Mouse (Mus musculus): ENCODE measurements at regions not wholly inside any gene's neighbourhood (a gene's known extent, or its start where the extent isn't known, plus 50 kb on each side); places are given as distances from the start of the nearest gene placed in this dataset.

DNA sequence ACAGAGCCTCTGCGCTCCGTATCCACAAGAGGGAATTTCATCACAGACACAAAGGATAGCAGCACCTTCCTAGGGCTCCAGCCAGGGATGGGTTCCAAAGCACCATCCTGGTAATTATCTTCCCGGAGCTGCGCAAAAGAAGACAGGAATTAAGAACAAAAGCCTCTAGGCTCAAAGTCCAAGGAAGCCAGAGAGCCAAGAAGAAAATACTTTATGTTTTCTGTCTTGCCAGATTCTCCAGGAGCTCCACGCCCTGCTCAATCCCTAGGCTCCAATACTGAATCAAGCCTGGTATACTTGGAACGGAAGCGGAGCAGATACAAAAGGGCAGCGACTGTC lies 54.4 kb downstream of the Irf2bpl start:
- DNase-seq (ENCODE audit: low read depth), result no peak

DNA sequence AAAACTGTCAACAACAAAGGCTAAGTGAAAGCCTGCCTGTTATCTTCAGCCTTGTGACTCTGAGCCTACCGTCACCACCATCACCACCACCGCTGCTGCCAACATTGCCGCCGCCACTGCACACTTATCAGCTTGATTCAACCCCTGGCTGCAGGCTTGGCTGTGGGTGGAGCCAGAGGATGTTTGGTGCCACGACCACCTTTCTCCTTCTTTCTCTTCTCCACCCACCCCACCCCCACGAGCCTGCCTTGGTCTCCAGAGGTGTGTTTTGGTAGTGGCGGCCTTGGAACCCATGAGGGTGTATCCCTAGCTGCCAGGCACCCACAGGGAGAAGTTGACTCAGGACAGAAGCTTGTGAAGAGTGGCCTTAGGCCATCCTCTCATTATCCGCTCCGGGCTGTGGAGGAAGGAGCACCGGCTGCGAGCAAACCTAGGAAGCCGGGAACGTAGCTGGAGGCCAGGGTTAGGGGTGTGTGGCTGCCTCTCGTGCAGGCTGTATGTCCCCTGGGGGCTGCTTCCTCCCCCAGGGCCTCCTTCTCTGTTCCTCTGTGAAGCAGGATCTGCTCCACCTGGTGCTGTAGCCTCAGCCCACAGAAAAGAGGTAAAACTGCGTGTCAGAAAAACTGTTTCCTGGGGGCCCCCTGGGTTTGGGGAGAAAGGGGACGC lies 54.9 kb downstream of the Irf2bpl start:
- DNase-seq (ENCODE audit: low read depth), result no peak

DNA sequence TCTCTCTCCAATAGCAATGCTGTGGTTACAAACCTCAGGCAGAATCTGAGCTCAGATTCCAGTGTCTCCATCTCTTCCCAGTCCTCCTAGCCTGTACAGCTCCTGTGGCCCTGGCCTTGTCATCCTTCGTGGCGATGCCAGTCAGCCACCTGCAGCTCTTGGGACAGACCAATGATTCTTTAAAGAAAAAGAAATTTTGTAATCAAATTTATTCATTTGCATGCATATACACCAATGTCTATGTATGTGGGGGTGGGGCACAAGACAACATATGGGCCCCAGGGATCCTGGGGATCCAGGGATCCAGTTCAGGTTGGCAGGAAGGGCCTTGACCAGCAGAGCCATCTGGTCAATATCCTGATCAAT lies 57.4 kb downstream of the Irf2bpl start:
- DNase-seq (ENCODE audit: low read depth), result no peak

DNA sequence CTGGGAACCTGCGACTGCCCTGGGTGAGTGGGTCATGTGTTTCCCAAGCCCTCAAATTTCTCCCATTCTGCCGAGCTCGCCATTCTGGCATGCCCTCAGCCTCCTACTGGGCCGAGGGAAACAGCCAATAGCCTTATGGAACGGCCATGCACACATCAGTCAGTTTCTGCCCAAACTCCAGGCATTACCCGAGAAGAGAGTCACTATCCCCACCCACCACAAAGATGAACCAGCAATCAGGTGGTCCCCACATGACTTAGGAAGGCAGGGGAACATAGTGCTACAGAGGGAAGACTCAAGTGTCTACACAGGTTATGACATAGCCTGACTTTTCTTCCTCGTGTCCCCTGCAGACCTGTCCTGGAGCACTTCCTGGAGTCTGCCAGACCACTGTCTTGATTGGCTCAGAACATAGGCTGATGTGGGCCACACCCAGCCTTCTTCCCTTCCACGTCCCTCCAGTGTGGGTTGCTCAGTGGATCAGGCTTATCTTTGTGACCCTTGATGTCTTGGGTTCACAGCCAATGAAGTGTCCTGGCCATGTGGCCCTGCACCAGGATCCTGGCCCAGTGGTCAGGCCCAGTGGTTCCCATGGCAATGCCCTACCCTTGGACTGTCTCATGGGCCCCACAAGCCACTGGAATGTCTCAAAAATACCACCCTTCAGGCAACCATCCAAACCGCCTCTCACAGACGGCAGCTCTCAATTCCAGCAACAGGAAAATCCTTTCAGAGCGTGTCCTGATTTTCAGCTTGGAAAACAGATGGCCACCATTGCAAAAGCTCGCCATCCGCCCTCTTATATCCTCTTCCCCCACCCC lies 58.0 kb downstream of the Irf2bpl start:
- peak; percentile 96 for DNase-seq (ENCODE audit: low read depth)

DNA sequence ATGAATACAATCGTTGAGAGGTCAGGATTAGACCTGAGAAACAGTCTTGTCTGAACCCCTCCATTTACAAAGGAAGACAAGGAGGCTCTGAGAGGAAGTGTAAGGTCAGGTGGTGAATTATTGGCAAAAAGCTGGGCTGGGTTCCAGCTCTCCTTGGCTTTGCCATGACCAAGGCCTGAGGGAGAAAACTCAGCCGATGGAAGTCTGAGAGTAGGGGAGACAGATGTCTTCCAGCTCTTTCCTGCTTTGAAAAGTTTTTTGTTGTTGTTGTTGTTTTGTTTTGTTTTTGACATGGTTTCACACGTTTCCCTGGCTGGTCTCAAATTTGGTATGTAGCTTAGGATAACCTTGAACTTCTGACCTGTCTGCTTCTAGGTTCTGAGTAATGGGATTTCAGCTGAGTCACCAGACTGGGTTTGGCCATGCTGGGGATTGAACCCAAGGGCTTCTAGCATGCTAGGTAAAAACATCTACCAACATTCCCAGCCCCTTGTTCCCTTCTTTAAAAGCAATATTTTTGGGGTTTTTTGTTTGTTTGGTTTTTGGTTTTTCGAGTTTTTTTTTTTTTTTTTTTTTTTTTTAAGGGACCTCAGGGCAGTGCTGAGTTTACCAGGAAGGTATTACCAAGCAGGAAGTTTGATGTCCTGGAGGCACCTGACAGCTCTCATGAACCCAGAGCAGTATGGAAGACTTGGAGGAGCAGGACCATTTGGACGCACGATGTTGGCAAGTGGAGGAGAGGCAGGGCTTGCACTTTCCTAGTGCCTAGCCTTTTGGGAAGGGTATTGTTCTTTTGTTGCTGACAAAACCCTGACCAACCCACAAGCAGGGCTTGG lies 58.8 kb downstream of the Irf2bpl start:
- peak; percentile 76 for DNase-seq (ENCODE audit: low read depth)

DNA sequence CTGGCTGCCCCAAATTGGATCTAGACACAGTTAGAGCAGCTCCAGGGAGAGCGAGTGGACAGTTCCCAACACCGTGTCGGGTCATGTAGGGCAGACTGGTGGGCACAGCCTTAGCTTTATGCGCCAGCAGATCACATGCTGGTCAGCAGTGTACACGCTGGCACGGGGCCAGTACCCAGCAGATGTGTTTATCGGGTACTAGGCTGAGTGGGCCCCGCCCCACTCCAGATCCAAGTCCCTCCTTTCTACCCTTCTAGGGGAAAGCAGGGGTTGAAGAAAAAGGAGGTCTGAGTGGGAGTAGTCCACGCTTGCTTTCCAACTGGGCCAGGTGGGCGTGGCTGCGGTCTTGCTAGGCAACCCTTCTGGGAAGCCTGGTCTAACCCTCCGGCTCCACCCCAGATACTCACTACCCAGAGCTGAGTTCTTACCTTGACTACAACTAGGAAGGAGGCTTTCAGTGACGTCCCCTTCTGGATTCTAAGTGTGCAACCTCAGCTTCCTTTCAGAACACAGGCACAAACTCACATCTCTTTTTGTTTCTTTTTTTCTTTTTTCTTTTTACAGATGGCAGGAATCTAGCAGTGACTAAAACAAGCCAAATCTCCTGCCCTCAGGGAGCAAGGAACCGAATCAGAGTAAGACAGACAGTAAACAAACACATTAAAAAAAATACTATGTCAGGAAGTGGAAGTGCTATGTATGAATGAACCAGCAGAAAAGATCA lies 59.6 kb downstream of the Irf2bpl start:
- peak; percentile 96 for DNase-seq (ENCODE audit: low read depth)

DNA sequence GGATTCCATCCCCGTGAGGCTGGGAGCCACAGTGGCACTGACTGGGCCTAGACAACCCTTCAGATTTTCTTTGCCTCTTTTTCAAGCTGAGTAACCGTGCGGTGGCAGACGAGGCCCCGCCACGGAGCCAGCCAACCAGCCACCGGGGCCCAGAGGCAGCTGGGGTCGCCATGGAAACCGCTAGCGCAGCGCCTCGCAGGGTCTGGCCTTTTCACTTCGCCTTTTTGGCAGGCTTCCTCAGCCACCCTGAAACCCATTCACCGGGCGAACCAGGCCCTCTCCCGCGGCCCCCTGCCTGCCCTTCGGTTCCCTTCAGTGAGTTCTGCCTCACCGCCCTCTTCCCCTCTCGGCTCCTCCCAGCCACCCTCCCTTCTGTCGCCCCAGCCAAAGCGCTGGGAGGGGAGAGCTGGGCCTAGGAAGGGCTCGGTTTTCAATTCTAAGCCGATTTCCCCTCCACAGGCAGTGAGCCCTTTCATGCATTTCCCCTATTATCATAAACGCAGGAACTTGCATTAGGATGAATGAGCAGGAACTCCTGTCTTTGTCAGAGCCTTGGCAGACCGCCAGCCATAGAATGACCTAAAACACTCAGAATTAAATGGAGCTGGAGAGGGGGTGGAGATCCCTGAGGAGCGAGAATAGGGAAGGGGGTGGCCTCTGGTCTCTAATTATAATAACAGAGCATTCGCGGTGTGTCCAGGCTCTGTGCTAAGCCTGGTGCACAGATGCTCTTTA lies 60.6 kb downstream of the Irf2bpl start:
- peak; percentile 97 for DNase-seq (ENCODE audit: low read depth)

DNA sequence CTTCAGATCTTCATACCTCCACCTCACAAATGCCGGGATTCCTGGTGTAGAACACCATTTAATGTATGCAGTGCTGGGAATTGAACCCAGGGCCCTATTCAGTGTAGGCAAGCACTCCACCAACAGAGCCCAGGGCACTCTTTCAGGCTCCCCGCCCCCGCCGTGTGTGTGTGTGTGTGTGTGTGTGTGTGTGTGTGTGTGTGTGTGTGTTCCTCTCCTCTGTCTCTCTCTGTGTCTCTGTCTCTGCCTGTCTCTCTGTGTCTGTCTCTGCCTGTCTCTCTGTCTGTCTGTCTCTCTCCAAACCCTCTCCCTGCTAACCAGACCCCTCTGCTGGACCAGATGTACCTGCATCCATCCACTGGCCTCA lies 61.1 kb downstream of the Irf2bpl start:
- DNase-seq (ENCODE audit: low read depth), result no peak

DNA sequence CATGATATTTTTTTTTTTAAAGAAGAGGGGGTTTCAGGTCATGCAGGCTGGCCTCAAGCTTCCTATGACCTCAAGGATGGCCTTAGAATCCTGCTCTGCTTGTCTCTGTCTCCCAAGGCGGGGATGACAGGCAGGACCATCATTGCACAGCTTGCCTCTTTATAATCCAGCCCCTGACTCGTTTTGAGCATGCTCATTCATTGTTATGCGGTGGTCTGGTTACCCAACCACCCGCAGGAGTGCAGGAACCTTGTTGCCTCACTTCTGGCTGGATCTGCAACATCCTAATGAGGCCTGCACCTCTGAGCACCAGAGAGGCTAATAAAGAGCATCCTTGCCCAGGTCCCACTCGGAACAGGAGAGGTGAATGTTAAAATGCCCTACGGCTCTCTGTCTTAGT lies 63.4 kb downstream of the Irf2bpl start:
- DNase-seq (ENCODE audit: low read depth), result no peak

DNA sequence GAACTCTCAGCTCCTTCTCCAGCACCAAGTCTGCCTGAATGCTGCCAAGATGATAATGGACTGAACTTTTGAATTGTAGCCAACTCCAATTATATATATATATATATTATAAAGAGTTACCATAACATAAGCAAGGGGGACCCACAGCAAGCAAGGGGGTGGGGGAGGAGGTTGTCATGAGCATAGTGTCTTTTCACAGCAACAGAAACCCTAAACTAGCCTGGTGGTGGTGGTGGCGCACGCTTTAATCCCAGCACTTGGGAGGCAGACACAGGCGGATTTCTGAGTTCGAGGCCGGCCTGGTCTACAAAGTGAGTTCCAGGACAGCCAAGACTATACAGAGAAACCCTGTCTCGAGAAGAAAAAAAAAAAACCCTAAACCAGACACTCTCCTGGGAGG lies 65.0 kb downstream of the Irf2bpl start:
- no peak for DNase-seq (ENCODE audit: low read depth)

DNA sequence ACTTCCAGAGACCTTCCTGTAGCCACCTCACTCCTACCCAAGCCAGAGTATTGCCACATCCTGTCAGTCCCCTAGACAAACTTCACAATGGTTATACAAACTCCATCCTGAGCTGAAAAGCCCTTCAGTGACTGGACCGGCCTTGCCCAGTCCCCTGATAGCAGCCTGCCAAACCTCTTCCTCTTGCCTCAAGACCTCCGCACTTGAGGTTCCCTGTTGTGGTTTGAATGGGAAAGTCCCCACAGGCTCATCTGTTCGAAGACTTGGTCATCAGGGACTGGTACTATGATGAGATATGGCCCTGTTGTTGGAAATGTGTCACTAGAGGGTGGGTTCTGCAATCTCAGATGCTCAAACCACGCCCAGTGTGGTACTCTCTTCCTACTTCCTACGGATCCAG lies 65.4 kb downstream of the Irf2bpl start:
- DNase-seq (ENCODE audit: low read depth), result no peak

DNA sequence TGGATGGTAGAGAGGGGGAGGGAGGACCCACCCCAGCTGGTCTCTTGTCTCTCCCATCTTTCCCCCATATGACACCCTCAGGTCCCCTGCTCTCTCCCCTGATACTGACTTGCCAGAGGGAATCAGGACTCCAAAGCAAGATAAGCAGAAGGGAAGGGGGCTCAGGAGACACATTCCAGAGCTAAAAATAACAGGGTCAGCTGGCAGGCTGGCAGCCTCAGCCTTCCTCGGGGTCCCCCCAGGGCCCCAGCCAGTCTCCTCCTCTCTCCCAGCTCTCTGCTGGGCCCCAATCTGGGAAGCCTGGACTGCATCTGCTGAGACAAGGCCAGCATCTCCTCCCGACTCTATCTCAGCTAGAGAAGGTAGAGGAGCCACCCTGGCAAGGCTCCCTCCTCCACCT lies 66.4 kb downstream of the Irf2bpl start:
- DNase-seq (ENCODE audit: low read depth), result no peak

DNA sequence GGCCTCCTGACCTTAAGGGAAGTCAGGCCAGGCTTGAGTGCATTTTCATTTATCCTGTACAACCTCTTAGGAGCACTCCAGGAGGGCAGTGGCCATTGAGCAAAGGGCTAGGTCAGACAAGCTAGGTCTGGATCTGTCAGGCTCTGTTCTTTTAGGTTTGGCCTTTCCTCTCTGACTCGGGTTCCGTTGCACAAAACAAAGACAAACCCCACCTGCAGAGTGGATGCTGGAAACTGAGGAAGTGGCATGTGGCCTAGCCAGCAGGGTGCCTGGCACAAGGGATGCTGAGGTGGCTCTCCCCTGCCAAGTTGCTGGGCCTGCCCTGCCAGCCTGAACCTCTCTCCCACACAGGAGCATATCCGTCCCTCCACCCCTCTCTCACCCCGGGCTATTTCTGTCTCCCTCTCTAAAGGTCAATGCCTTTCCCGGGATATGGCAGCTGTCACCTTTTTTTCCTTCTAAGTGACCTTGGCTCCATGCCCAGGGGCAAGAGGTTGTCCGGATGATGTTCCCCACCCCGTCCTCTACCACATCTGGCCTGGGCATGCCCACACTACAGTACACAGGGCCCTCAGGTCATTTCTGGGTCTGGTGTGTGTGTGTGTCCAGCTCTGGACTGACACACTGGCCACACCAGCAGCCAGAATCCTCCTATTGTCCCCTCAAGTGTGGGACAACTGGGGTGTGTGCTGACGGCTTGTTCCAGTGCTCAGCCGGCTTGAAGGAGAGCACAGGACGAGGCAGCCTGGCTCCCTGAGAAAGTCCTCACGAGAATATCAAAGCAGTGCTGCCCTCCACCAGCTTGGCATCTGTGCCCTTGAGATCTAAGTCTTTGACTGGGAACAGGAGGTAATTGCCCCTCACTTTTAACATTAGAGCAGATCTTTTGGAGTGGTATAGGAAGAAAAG lies 67.6 kb downstream of the Irf2bpl start:
- DNase-seq (ENCODE audit: low read depth), result no peak

DNA sequence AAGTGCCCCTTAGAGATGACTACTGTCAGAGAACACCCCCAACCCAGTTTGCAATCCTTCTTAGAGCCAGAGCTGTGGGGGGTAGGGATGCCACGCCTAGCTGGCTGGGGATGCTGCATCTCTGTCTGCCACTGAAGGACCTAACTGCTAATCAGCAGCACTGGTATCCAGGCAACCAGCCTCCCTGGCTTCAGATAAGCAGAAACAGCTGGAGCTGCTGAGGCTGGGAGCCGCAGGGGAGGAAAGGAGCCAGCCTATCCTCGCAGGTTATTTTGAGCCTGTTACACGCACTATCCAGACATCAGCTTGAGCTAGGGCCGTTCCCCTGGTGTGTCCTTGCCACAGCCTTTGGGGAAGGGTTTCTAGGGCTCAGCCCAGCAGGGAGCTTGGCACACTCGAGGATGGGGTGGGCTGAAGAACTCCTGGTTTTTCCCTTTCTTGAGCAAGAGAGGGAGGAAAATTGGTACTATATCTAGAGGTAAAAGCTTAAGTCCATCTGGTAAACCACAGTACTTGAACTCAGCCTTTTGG lies 68.4 kb downstream of the Irf2bpl start:
- peak; percentile 90 for DNase-seq (ENCODE audit: low read depth)

DNA sequence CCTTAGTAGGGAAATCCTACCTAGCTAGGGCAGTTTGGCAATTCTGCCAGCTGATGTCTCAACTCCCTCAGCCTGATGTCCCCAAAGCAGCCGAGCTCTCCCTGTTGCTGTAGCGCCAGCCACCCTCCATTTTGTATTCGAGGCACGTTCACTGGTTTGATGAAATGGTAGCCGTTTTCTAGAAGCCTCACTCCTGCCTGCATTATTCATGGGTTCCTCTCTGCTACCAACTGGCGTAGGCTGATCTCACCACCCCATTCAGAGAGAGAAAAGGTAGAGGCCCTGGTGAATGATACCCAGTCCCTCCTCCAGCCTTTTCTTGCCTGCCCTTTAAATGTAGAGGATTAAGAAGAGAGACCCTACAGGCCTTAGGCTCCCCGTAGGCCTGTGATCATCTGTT lies 69.9 kb downstream of the Irf2bpl start:
- no peak for DNase-seq (ENCODE audit: low read depth)

Measured in NIH3T3 (cell line).